Mouse (Mus musculus) heart, adult 2 months (tissue): ENCODE data around the gene Rph3al.
A peak's percentile ranks its signal among the peaks of the same experiment; 100 is the strongest.

Source experiments
- CTCF ChIP-seq: fragments of 200-600 bp; IDR thresholded peaks from 2 replicates; pipeline ENCODE4 v1.8.1; 2022; ENCODE audit warnings: antibody characterized with exemption, mild to moderate bottlenecking, moderate library complexity
- EP300 ChIP-seq: fragments of 200-500 bp; IDR thresholded peaks from 2 replicates; pipeline ENCODE4 v1.6.1; 2011; ENCODE audit warnings: low read depth, low read length, control low read depth; ENCODE audit not compliant: insufficient read depth
- POLR2A ChIP-seq: fragments of 200-500 bp; IDR thresholded peaks from 2 replicates; pipeline ENCODE4 v1.6.1; 2011; ENCODE audit warnings: mild to moderate bottlenecking, low read depth, low read length, control low read depth; ENCODE audit not compliant: insufficient read depth

- TF ChIP-seq EP300 (no peak), CTCF (0 out of 2 replicates have a peak, but pooled peaks have one; percentile 9), POLR2A (no peak)
Measured at GRCm38 (mm10) chr11:75796029-75796445, 142.2 kb downstream of the Rph3al start, which contains the start of gene Doc2b.
